Comparison of ENCODE assay signal across 9 mouse cellular contexts in the genomic region with DNA sequence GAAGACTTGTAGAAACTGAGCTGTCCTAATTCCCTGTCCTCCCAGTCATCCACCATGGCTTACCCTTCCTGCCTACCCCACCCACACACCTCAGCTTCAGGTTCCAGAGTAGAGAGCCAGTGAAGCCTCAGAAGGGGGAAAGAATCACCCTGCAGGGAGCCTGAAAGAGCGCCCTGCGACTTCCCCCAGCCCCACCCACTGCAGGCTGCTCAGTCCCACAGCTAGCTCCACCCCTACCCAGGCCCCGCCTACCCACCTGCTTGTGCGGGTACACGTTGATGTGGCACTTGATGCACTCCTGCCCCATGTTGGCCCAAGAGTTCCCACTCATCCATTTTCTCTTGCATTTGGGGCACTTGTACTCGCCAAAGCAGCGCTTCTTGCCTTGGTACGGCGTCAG. TPM values are rescaled to one million over a fixed set of nuclear protein-coding genes. Genes with fewer than 3 reads are reported as not detected.
DNase-seq lines count a peak whose midpoint lies in the region; ATAC-seq lines count a peak whose summit lies in the region.
"Had no signal": no experiment of that assay in that cellular context is flagged by ENCODE, and none has a peak within 500 bp of the region (broad histone marks: within the 10 kb centered on the region; RNA-seq: fewer than 3 reads in every experiment).

No protein-coding gene starts in this region.

- DNase-seq in kidney, postnatal 25 days: no peak
- DNase-seq in lung, postnatal 10 days: peak; percentile 60
- DNase-seq in thymus, postnatal 0 days (ENCODE audit: low spot score): peak; percentile 89
- no peak for DNase-seq in adrenal gland, postnatal 4 days (ENCODE audit: low spot score in 2 of 2)
- no peak for DNase-seq in cerebellum, postnatal 25 days

- H3K4me3 ChIP-seq in kidney, embryonic 15.5 days (replicated peaks): no peak overlapping the region
- H3K4me3 ChIP-seq in embryonic facial prominence, embryonic 13.5 days: no peak overlapping the region
- H3K4me3 ChIP-seq in forebrain, embryonic 16.5 days (replicated peaks; ENCODE audit: low read length): no peak overlapping the region
- H3K4me3 ChIP-seq: neural tube, embryonic 12.5 days had no signal

- H3K27ac ChIP-seq in kidney, embryonic 15.5 days: peak overlapping the region; percentile 66
- H3K27ac ChIP-seq in embryonic facial prominence, embryonic 13.5 days: peak overlapping the region; percentile 62
- H3K27ac ChIP-seq in forebrain, embryonic 16.5 days (ENCODE audit: low read length): no peak overlapping the region
- H3K27ac ChIP-seq: neural tube, embryonic 12.5 days had no signal

- peaks cover 46% of the 10 kb centered on the region for H3K4me1 ChIP-seq in kidney, embryonic 15.5 days
- peaks cover 30% of the 10 kb centered on the region for H3K4me1 ChIP-seq in embryonic facial prominence, embryonic 13.5 days
- no peaks in the 10 kb centered on the region for H3K4me1 ChIP-seq in forebrain, embryonic 16.5 days (replicated peaks; ENCODE audit: control insufficient read depth, insufficient read depth, low read length)

- H3K9ac ChIP-seq in kidney, embryonic 15.5 days: no peak overlapping the region
- no peak overlapping the region for H3K9ac ChIP-seq in embryonic facial prominence, embryonic 13.5 days
- H3K9ac ChIP-seq in forebrain, embryonic 16.5 days (replicated peaks; ENCODE audit: low read depth, low read length): no peak overlapping the region
- H3K9ac ChIP-seq: neural tube, embryonic 12.5 days had no signal

- H3K4me2 ChIP-seq in kidney, embryonic 15.5 days: no peak overlapping the region
- no peak overlapping the region for H3K4me2 ChIP-seq in embryonic facial prominence, embryonic 13.5 days
- H3K4me2 ChIP-seq in forebrain, embryonic 16.5 days (ENCODE audit: low read length): no peak overlapping the region
- H3K4me2 ChIP-seq: neural tube, embryonic 12.5 days had no signal

- no peak; the same call in 1 of the 2 replicates for ATAC-seq in kidney, embryonic 15.5 days (replicated peaks; ENCODE audit: low FRiP score)
- ATAC-seq in embryonic facial prominence, embryonic 13.5 days (ENCODE audit: insufficient number of reproducible peaks, insufficient read depth, low FRiP score, low TSS enrichment, low read depth): no peak
- no peak for ATAC-seq in forebrain, embryonic 16.5 days

- no peaks in the 10 kb centered on the region for H3K9me3 ChIP-seq in kidney, embryonic 15.5 days (replicated peaks)
- H3K9me3 ChIP-seq in embryonic facial prominence, embryonic 13.5 days: no peaks in the 10 kb centered on the region
- H3K9me3 ChIP-seq in forebrain, embryonic 16.5 days (ENCODE audit: control insufficient read depth, low read length): no peaks in the 10 kb centered on the region
- H3K9me3 ChIP-seq: neural tube, embryonic 12.5 days had no signal

- H3K27me3 ChIP-seq in kidney, embryonic 15.5 days: no peaks in the 10 kb centered on the region
- H3K27me3 ChIP-seq in embryonic facial prominence, embryonic 13.5 days: no peaks in the 10 kb centered on the region
- no peaks in the 10 kb centered on the region for H3K27me3 ChIP-seq in forebrain, embryonic 16.5 days (replicated peaks; ENCODE audit: control insufficient read depth, insufficient read depth, low read length)
- H3K27me3 ChIP-seq: neural tube, embryonic 12.5 days had no signal

- H3K36me3 ChIP-seq in kidney, embryonic 15.5 days: peaks cover 11% of the 10 kb centered on the region
- peaks cover 61% of the 10 kb centered on the region for H3K36me3 ChIP-seq in embryonic facial prominence, embryonic 13.5 days
- no peaks in the 10 kb centered on the region for H3K36me3 ChIP-seq in forebrain, embryonic 16.5 days (ENCODE audit: control insufficient read depth, insufficient read depth)

- 58% methylated on average over 9 of the region's 9 CpGs for WGBS in kidney, embryonic 15.5 days
- 59% methylated on average over 9 of the region's 9 CpGs for WGBS in embryonic facial prominence, embryonic 13.5 days
- 55% methylated on average over 9 of the region's 9 CpGs for WGBS in forebrain, embryonic 16.5 days

RNA-seq across cellular contexts. Expression of a gene that starts 25.4 kb away (rescaled TPM):
- polyA plus RNA-seq in kidney, embryonic 15.5 days (2015; fragmentation: Nextera tagmentation; extraction: Ambion mirVana): 41.5 and 42.1 TPM in 2 replicates
- polyA plus RNA-seq in embryonic facial prominence, embryonic 13.5 days (2015; fragmentation: Nextera tagmentation; extraction: Ambion mirVana): 31.4 and 34.1 TPM in 2 replicates
- polyA plus RNA-seq in thymus, postnatal 0 days (2015; fragmentation: Nextera tagmentation; extraction: Ambion mirVana): 30.4 and 37.2 TPM in 2 replicates
- polyA plus RNA-seq in forebrain, embryonic 16.5 days (2015; fragmentation: Nextera tagmentation; extraction: Ambion mirVana): 24.1 and 26.3 TPM in 2 replicates
- total RNA-seq in adrenal gland, postnatal 4 days (2021): 10 to 100 TPM; 35.2 to 38.8 TPM

RNA-seq across cellular contexts. Expression of a gene that starts 49.5 kb away (rescaled TPM):
- polyA plus RNA-seq in kidney, embryonic 15.5 days (2015; fragmentation: Nextera tagmentation; extraction: Ambion mirVana): 18.3 and 21.0 TPM in 2 replicates
- 29.4 and 32.7 TPM in 2 replicates for polyA plus RNA-seq in embryonic facial prominence, embryonic 13.5 days (2015; fragmentation: Nextera tagmentation; extraction: Ambion mirVana)
- 7.6 and 9.0 TPM in 2 replicates for polyA plus RNA-seq in thymus, postnatal 0 days (2015; fragmentation: Nextera tagmentation; extraction: Ambion mirVana)
- polyA plus RNA-seq in forebrain, embryonic 16.5 days (2015; fragmentation: Nextera tagmentation; extraction: Ambion mirVana): 10.4 and 13.7 TPM in 2 replicates
- 10 to 100 TPM; 30.2 to 34.7 TPM for total RNA-seq in adrenal gland, postnatal 4 days (2021)

Comparison
In these comparisons a context has a peak if more than half of its experiments do, and no peak if none do; other contexts are left out.
1. DNase-seq: peak in lung, postnatal 10 days (single experiment) and thymus, postnatal 0 days (single experiment); none in kidney, postnatal 25 days (0 of 2), adrenal gland, postnatal 4 days (0 of 2) and cerebellum, postnatal 25 days (0 of 2).